Mouse (Mus musculus) embryonic fibroblast, embryonic 13.5 days (primary cell): ENCODE data around the gene Rrp12.

Experiments
- CTCF ChIP-seq: IDR thresholded peaks from 2 replicates; pipeline ENCODE4 v1.5.1; 2011; ENCODE audit warnings: mild to moderate bottlenecking, control low read depth, low read length, moderate library complexity, borderline replicate concordance; ENCODE audit not compliant: insufficient read depth
- POLR2A ChIP-seq: IDR thresholded peaks from 2 replicates; pipeline ENCODE4 v1.6.1; 2011; ENCODE audit warnings: low read depth, mild to moderate bottlenecking, control low read depth, low read length, moderate library complexity

DNA sequence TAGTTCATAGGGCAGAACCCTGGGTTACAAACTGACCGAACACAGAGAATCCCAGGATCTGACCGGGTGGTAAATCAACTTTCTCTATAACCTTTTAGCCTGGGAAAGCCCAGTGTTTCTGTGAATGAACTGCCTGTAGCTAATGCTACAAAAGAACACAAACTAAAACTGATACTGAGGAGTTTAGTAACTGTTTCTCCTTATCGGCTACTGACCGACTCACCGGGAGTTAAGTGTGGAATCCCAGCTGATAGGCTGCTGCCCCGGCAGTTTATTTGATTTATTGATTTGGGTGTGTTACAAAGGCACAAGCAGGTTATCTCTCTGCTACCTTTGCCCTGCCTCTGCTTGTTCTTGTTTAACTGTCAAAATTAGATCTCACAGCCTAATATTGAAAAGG is 57.2 kb downstream of the Rrp12 start:
- TF ChIP-seq CTCF = no peak
- no peak for TF ChIP-seq POLR2A
